Mouse (Mus musculus) limb, embryonic 14.5 days (tissue): ENCODE measurements at regions not wholly inside any gene's neighbourhood (a gene's known extent, or its start where the extent isn't known, plus 50 kb on each side); places are given as distances from the start of the nearest gene placed in this dataset.
A peak's percentile ranks its signal among the peaks of the same experiment; 100 is the strongest.

ENCODE experiments used
- ATAC-seq: fragments of 200-750 bp; cut with Nextera tagmentation; 2 replicates; pipeline ENCODE4 v1.8.0; 2017; ENCODE audit warnings: low read depth, moderate number of reproducible peaks, moderate TSS enrichment; ENCODE audit not compliant: low FRiP score
- DNase-seq: peaks from one replicate; pipeline ENCODE4 v3.0.0-alpha.2; 2015; ENCODE audit warnings: low spot score
- H3K27ac ChIP-seq: fragments of 300-500 bp; sonication (generic); replicated peaks from 2 replicates; pipeline ENCODE4 v1.5.1; 2014; ENCODE audit warnings: low read depth, mild to moderate bottlenecking, low read length, moderate library complexity, mixed read lengths
- H3K27me3 ChIP-seq: fragments of 300-500 bp; sonication (generic); 2 replicates; pipeline ENCODE4 v1.6.1; 2014; ENCODE audit warnings: low read length, mixed read lengths; ENCODE audit not compliant: control insufficient read depth, insufficient read depth
- H3K36me3 ChIP-seq: fragments of 300-500 bp; sonication (generic); 2 replicates; pipeline ENCODE4 v1.6.1; 2014; ENCODE audit warnings: mild to moderate bottlenecking, low read length, moderate library complexity, mixed read lengths; ENCODE audit not compliant: control insufficient read depth, insufficient read depth
- H3K4me1 ChIP-seq: fragments of 300-500 bp; sonication (generic); 2 replicates; pipeline ENCODE4 v1.6.1; 2014; ENCODE audit warnings: antibody characterized with exemption, low read length, mixed read lengths; ENCODE audit not compliant: control insufficient read depth, insufficient read depth
- H3K4me2 ChIP-seq: fragments of 300-500 bp; sonication (generic); replicated peaks from 2 replicates; pipeline ENCODE4 v1.6.1; 2014; ENCODE audit warnings: low read depth, mild to moderate bottlenecking, low read length, moderate library complexity; ENCODE audit not compliant: severe bottlenecking
- H3K4me3 ChIP-seq: fragments of 300-500 bp; sonication (generic); replicated peaks from 2 replicates; pipeline ENCODE4 v1.5.1; 2014; ENCODE audit warnings: low read length
- H3K9ac ChIP-seq: fragments of 300-500 bp; sonication (generic); 2 replicates; pipeline ENCODE4 v1.6.1; 2014; ENCODE audit warnings: mild to moderate bottlenecking, low read depth, low read length, moderate library complexity; ENCODE audit not compliant: severe bottlenecking
- H3K9me3 ChIP-seq: fragments of 300-500 bp; sonication (generic); 2 replicates; pipeline ENCODE4 v1.6.1; 2016; ENCODE audit warnings: low read length; ENCODE audit not compliant: control insufficient read depth
- POLR2A ChIP-seq: fragments of 200-500 bp; IDR thresholded peaks from 2 replicates; pipeline ENCODE4 v1.8.0; 2012; ENCODE audit warnings: inconsistent platforms, mild to moderate bottlenecking, moderate library complexity, borderline replicate concordance; ENCODE audit not compliant: insufficient read depth, insufficient read length; ENCODE audit errors: extremely low read depth
- WGBS: fragments of 180-500 bp; shearing (Covaris S2); extraction: QIAGEN DNeasy Blood & Tissue Kit; methylation state at CpG from one replicate; pipeline ENCODE4 v1.1.7; 2014; 5-methylcytosine and 5-hydroxymethylcytosine counted together

DNA sequence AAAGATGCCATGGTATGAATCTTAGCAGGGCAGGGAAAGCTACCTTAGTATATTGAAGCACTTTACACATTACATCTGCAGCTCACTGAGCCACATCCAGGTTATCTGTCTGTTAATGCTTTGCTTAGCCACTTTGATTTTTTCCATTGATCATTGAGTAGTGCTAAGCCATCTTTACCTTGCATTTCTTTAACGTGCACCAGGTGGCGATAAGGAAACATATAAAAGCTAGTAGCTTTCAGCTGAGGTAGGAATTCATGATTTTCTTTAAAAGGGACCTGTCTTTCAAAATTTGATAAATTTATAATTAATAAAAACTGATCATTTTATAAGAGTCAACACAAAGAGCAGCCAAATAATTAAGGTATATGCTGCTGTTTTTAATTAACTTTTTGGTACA, 426.3 kb upstream of the Tpk1 start:
- Histone ChIP-seq H3K9me3 (no peaks in the 10 kb centered on the region), H3K27ac (no peak overlapping the region), H3K4me2 (no peak overlapping the region), H3K9ac (no peak overlapping the region), H3K4me1 (no peaks in the 10 kb centered on the region), H3K4me3 (no peak overlapping the region), H3K27me3 (no peaks in the 10 kb centered on the region), H3K36me3 (no peaks in the 10 kb centered on the region)
- DNase-seq (peak; percentile 20), ATAC-seq (no peak)
- WGBS, result 28% methylated on average over 2 of the region's 2 CpGs
- TF ChIP-seq POLR2A, result no peak

DNA sequence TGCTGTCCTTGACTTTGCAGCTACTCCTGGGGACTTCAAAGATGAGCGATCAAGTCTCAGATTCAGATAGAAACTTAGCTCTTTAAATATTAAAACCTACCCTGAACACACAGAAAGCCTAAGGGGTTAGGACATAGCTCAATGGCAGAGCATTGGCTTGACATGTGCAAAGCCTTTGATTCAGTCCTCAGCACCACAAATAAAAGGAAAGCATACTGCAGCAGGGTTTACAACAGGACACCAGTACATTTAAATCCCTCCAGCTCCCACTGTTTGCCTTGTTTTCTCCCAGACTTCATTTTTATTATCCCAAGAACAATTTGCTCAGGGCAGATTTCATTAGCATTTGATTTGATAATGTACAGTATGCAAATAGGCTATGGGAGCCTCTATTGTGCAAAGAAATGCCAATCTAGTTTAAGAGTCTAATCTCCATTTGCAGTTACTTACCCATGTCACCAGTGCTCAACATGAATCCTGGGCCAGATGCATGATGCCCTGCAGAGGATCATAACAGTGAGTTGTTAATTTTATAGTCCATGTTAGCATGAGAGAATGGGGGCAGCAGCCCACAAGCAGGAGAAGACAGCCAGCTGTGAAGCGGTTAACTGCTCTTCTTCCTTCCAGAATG, 416.0 kb upstream of the Tpk1 start:
- WGBS, result 79% methylated on average over 2 of the region's 2 CpGs
- H3K4me2 ChIP-seq, result no peak overlapping the region
- ATAC-seq (no peak), DNase-seq (no peak)
- no peak overlapping the region for H3K4me3 ChIP-seq
- no peaks in the 10 kb centered on the region for H3K27me3 ChIP-seq
- no peak overlapping the region for H3K27ac ChIP-seq
- TF ChIP-seq POLR2A, result no peak
- H3K36me3 ChIP-seq, result no peaks in the 10 kb centered on the region
- H3K9ac ChIP-seq, result no peak overlapping the region
- no peaks in the 10 kb centered on the region for H3K4me1 ChIP-seq
- no peaks in the 10 kb centered on the region for H3K9me3 ChIP-seq

DNA sequence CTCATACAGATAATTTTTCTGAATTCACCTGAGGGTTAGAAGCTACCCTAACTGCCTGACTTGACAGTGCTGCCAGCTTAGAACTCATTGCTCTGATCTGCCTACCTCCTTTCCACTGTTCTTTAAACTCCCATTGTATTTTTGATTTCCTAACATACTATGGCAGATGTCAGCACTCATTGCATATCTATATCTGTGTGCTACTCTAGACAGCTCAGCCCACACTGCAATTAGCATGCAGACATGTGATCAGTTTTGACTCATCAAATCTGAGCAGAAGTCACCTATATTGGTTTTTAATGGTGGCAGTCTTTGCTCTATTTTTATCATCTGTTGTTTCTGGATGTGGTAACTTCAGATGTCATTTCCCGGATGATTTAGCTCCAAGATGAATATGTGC, 407.0 kb upstream of the Tpk1 start:
- H3K27ac ChIP-seq, result no peak overlapping the region
- no peak for DNase-seq

DNA sequence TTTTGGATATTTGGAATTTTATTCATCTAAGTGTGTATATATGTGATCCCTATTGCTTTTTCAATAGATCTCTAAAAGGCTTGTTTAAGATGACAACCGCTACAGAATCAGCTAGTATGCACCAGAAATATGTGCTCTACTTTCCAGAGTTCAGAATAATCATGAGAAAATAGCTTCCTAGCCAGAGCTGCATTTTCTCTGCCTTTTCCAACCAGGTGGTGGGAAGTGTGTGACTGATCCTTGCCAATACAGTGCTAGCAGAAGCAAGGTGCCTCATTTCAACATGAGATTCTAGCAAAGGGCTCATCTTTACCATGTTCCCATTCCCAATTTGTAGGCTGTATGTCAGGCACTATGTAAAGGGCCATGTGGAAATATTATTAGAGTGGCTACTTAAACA, 401.8 kb upstream of the Tpk1 start:
- Histone ChIP-seq H3K4me3 (no peak overlapping the region), H3K9me3 (no peaks in the 10 kb centered on the region), H3K36me3 (no peaks in the 10 kb centered on the region), H3K27me3 (no peaks in the 10 kb centered on the region), H3K9ac (no peak overlapping the region), H3K4me1 (no peaks in the 10 kb centered on the region), H3K4me2 (no peak overlapping the region), H3K27ac (no peak overlapping the region)
- WGBS, result 77% methylated on average over 1 of the region's 1 CpGs
- TF ChIP-seq POLR2A, result no peak
- DNase-seq, result no peak
- ATAC-seq, result no peak

More for the DNA sequence above, 407.0 kb upstream of the Tpk1 start:
- no peaks in the 10 kb centered on the region for H3K9me3 ChIP-seq
- H3K36me3 ChIP-seq, result no peaks in the 10 kb centered on the region
- TF ChIP-seq POLR2A, result no peak
- no peaks in the 10 kb centered on the region for H3K27me3 ChIP-seq
- ATAC-seq, result no peak
- H3K4me3 ChIP-seq, result no peak overlapping the region
- H3K9ac ChIP-seq, result no peak overlapping the region
- no peaks in the 10 kb centered on the region for H3K4me1 ChIP-seq
- H3K4me2 ChIP-seq, result no peak overlapping the region
- 80% methylated on average over 1 of the region's 1 CpGs for WGBS
